Mouse (Mus musculus) adrenal gland (tissue): ENCODE results near the gene Phactr3.

Experiments
- intact Hi-C: fragments of 180-260 bp; cut with DNase I; formaldehyde crosslinking; loops from one replicate; pipeline ENCODE4 v1.15.1; 2025

The Phactr3 gene

DNA sequence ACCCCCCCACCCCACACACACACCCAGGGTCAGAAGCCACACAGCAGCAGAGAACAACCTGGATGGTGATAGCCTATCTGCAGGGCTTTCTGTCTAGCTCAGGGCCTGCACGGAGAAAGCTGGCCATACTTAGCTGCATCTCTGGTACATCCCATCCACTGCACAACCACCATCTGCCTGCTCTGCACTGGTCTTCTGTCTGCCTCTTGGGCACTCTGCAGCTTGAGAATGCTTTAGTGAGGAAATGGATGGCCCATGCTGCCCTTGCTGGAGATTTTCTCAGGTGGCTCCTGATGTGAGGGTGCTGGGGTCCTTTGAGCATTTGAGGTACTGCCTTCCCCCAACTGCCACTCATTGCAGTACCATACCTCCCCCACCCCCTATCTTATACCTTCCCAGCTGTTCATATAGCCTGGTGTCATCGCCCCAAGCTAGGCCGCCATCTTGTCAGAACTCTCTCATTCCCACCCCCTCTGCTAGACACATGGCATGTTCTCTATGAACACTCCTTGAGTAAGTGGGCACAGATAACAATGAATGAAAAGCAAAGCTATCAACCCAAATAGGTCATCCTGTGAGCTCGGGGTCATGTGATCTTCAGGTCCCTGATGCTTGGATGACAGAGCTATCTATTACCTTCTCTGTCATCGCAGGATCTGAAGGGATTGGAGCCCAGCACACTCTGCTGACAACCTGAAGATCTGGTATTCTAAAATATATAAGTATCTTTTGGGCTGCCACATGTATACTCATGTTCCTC, 13.0 kb downstream of the Phactr3 start:
- intact Hi-C loops, result loop anchor here (10.0 kb wide), 1 partner anchor 203 kb away; no protein-coding TSS in a partner anchor

DNA sequence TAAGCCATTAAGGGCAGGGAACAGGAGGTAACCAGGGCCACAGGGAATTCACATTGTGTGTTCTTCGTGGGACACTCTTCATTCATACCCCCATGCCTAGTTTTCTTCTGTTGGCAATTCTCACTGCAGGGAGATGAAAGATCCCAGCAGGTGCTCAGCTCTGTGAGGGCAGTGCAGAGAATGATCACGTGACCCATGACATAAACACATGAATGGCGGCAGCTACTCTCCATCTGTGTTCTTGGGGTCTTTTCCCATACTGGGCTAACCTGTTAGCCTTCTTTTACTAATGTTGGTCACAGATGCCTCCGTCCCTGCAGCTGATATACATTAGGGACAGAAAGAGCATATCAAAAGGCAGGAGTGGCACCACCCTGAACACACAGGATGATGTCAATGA, 16.9 kb downstream of the Phactr3 start:
- intact Hi-C loops, result loop anchor here (10.0 kb wide), 1 partner anchor 199 kb away; no protein-coding TSS in a partner anchor

DNA sequence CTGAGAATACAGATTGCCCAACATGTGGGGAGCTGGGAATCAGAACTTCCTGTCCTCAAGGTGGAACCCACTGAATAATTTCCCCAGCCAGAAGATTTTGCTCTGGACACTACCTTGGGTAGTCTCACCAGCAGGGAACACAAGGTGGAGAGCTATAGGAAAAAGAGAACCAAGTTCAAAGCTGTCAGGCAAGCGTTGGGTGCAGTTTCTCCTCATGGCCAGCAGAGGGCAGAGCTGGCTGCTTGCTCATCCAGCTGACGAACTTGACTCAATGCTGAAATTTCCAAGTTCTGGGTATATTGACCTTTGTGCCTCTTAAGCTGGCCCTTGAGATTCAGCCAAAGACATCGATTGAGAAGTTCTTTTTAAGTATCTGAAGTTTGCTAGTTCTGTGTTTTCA, 18.7 kb downstream of the Phactr3 start:
- intact Hi-C loops, result loop anchor here (10.0 kb wide), 1 partner anchor 197 kb away; no protein-coding TSS in a partner anchor

- intact Hi-C loops, result no loop called here
These were observed 22.7 kb downstream of the Phactr3 start for GRCm38 (mm10) chr2:178141489-178141922.

- intact Hi-C loops, result no loop called here
These were observed 23.7 kb downstream of the Phactr3 start for GRCm38 (mm10) chr2:178142291-178143023.

GRCm38 (mm10) chr2:178143024-178143415, 24.2 kb downstream of the Phactr3 start:
- intact Hi-C loops, result no loop called here

DNA sequence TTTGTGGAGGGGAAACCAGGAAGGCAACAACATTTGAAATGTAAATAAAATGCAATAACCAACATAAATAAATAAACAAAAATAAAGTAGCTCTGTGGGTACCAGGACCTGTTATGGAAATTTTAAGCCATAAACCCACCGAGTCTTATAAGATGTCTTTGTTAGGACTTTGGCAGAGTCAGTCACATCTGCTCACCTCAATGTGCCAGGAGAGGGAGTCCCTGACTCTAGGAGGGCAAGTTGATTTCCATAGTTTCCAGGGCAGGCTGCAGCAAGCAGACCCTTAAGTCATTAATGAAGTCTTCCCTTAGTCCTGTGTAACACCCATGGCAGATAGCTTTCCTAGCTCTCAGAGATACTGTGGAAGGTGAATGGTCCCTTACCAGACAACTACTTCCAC, 25.1 kb downstream of the Phactr3 start:
- intact Hi-C loops, result no loop called here

DNA sequence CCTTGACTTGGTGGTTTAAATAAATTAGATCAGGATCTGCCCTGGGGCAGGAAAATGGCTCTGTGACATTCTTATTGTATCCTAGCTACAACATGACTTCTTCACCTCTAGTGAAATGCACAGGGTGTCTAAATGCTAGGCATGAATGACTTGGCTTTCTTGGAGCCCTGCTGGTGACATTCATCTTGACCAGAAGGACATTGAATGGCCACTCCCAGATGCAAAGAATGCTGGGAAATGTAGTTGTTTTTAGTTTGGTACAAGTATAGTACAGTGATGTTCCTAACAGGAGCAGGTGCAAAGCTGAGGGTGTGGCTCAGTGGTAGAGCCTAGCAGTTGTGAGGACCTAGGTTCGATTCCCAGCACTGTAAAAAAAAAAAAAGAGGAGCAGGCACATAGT, 30.5 kb downstream of the Phactr3 start:
- intact Hi-C loops, result no loop called here

DNA sequence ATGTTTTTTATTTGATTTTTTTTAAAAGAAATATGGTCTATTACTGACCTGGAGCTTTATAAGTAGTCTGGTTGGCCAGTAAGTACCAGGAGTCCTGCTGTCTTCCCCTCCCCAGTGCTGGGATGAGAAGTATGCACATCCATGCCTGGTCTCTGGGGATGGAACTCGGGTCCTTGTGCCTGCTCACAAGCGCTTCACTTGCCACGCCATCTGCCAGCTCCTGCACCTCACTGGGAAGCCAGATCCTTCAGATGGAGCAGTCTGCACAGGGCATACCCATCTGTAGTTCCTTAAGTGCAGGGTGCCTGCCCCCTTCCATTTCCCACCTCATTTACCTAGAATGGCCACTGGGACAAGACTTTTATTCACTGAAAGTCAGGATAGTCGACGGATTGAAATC, 31.9 kb downstream of the Phactr3 start:
- intact Hi-C loops, result no loop called here

GRCm38 (mm10) chr2:178153601-178154000, 34.8 kb downstream of the Phactr3 start:
- intact Hi-C loops, result no loop called here

- intact Hi-C loops, result no loop called here
These were observed 35.4 kb downstream of the Phactr3 start for GRCm38 (mm10) chr2:178154129-178154528.

DNA sequence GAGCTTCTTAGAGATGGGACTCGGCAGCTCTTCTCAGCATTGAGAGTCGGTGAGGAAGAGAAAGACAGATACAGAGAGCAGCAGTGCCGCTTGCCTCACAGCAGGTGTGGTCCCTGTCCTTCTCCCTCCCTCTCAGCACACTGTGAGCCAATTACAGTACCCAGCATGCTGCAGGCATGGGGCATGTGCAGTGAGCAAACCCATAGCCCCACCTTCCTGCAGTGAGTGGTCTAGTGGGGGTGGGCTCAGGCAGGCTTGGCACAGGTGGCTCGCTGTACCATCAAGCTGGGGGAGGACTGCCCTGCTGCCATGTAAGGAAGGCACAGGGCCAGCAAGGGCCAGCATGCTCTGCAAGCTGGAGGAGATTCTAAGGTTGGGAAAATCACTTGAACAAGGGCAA, 35.8 kb downstream of the Phactr3 start:
- intact Hi-C loops, result no loop called here

DNA sequence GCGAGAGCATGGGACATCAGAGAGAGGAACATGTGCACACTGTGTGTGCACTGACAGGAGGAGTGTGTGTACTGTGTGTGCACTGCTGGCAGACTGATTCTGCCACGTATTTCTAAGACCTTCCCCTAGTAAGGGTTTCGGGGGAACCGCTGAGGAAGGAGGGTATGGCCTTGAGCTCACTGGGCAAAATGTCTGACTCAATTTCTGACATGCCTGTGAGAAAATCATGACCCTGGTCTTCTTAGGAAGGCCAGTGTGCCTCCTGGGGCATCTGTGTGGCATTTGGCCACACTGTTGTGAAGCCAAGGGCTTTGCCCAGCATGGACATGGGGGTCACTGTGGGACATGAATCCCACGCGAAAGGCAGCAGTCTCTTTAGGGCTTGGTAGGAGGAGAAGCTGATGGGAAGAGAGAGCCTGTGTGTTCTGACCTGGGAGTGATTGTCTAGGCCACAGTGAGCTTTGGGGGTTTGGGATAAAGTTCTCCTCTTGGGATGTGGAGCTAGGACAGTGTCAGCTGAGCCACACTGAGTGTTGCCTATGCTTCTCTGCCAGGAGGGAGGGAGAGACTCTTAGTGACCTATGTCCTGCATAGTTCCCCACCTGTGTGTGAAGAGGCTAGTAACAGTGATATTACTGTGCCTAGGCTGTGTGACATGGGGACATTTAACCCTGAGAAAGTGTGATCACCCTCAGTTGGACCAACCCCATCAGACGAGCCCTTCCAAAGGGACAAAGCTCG, 36.6 kb downstream of the Phactr3 start:
- intact Hi-C loops, result no loop called here

DNA sequence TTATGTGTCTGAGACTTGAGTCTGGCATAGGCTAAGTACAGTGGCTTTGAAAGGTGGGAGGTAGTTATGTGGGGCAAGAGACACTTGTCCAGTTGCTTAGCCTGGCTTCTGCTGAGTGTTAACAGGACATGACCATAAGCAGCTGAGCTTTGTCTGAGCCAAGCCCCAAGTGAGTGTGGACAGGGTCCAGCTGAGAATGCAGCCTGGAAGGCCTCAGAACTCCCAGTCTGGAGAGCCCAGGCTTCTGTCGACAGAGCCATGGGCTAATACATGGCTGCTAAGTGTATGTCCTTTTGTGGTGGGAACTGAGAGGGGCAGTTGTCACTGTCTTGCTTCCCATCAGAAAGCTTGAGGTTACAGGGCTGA, 37.1 kb downstream of the Phactr3 start:
- intact Hi-C loops, result no loop called here

DNA sequence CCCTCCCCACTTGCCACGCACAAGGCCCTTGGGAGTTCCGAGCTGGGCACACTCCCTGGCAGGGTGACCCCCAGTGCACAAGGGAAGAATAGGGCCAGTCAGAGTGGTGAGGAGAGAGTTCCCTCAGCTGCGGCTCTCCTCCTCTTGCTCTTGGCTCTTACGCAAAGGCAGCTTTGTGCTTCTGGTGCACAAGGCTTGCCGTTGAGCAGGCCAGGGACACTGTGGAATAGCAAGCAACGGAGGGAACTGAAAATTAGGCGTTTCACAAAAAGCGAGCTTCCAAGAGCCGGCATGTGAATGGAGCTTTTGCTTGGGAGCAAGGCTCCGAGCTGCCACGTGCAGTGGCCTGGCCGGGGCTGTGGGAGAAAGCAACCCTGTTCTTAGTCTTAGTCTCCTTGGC, 40.2 kb downstream of the Phactr3 start:
- intact Hi-C loops, result no loop called here

GRCm38 (mm10) chr2:178163981-178164380, 45.2 kb downstream of the Phactr3 start:
- intact Hi-C loops, result no loop called here

GRCm38 (mm10) chr2:178165943-178166342, 47.2 kb downstream of the Phactr3 start:
- intact Hi-C loops, result no loop called here

- intact Hi-C loops, result no loop called here
These were observed 51.2 kb downstream of the Phactr3 start for GRCm38 (mm10) chr2:178169983-178170382.

GRCm38 (mm10) chr2:178173951-178174350, 55.2 kb downstream of the Phactr3 start:
- intact Hi-C loops, result no loop called here

DNA sequence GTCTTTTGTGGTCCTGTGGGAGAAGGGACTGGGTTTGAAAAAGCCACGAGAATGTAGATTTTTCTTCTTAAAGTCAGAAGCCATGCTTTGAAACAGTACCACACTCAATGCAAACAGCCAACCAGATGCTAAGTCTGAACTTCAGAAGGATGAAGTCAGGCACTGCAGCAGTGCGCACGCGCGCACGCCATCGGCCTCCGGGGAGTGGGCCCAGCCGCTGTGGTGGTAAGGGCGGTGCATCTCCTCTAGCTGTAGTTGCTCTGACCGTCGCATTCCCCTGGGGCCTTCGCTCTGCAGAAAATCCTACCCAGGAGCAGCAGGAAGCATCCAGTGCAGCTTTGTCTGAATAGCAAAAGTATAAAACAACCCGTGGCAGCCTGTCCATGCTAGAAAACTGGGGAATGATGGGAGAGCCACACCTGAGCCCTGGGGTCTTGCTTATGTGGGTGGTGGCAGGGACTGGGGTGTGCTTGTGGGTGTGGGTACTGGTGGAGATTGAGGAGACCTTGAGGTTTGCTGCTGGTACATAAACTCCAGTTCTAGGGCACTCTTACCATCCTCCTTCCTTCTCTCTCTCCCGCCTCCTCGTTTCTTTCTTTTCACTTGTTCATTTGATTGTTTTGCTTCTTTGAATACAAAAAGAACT, 56.6 kb downstream of the Phactr3 start:
- intact Hi-C loops, result no loop called here

GRCm38 (mm10) chr2:178184251-178184650, 65.5 kb downstream of the Phactr3 start:
- intact Hi-C loops, result no loop called here
